Mouse (Mus musculus) neutrophil, adult 65 days (primary cell): ENCODE data around the gene Nrn1l. TPM values are rescaled to one million over a fixed set of nuclear protein-coding genes. Genes with fewer than 3 reads are reported as not detected.

Source experiments
- total RNA-seq: library from RNA; stranded (reverse); gene quantifications from 2 replicates; pipeline ENCODE4 v1.2.4, GENCODE M21; 2023

The Nrn1l gene
- total RNA-seq, result not detected in 2 replicates

GRCm38 (mm10) chr8:105893339-105893738 lies at the start of gene Nrn1l:
TSS of gene Nrn1l (plus strand) at chr8:105893567.

GRCm38 (mm10) chr8:105853178-105853577 lies 40.2 kb upstream of the Nrn1l start, which contains the start of gene Cenpt:
TSS of gene Cenpt (minus strand) at chr8:105853278.

GRCm38 (mm10) chr8:105854715-105855216 lies 38.6 kb upstream of the Nrn1l start, which contains the start of gene Thap11:
TSS of gene Thap11 (plus strand) at chr8:105855132.

GRCm38 (mm10) chr8:105860143-105860981 lies 33.0 kb upstream of the Nrn1l start, which contains the start of gene Nutf2:
TSS of gene Nutf2 (plus strand) at chr8:105860580.

GRCm38 (mm10) chr8:105880754-105881520 lies 12.4 kb upstream of the Nrn1l start, which contains the start of gene Edc4:
TSS of gene Edc4 (plus strand) at chr8:105880881.

GRCm38 (mm10) chr8:105900180-105900940 lies 7.0 kb downstream of the Nrn1l start, which contains the start of gene Pskh1:
TSS of gene Pskh1 (plus strand) at chr8:105900441.

GRCm38 (mm10) chr8:105933762-105934161 lies 40.4 kb downstream of the Nrn1l start, which contains the start of gene Ctrl:
TSS of gene Ctrl (minus strand) at chr8:105933862.

GRCm38 (mm10) chr8:105938306-105938669 lies 44.9 kb downstream of the Nrn1l start, which contains the start of gene Psmb10:
TSS of gene Psmb10 (minus strand) at chr8:105938444.

GRCm38 (mm10) chr8:105943321-105943739 lies 50.0 kb downstream of the Nrn1l start, which contains the start of gene Lcat:
TSS of gene Lcat (minus strand) at chr8:105943382.

Other genes starting within 250 kb of the Nrn1l start
- 10.1 and 11.5 TPM in 2 replicates for gene Carmil2, start 207.3 kb upstream of the Nrn1l start, total RNA-seq
- gene Acd, start 192.5 kb upstream of the Nrn1l start, total RNA-seq, result 25.3 and 25.9 TPM in 2 replicates
- gene Pard6a, start 192.4 kb upstream of the Nrn1l start, total RNA-seq, result 4.4 and 5.0 TPM in 2 replicates
- gene 4933405L10Rik, start 185.9 kb upstream of the Nrn1l start, total RNA-seq, result not detected in 2 replicates
- gene Enkd1, start 185.4 kb upstream of the Nrn1l start, total RNA-seq, result 6.0 and 6.4 TPM in 2 replicates
- 0.25 and 0.60 TPM in 2 replicates for gene Gfod2, start 134.9 kb upstream of the Nrn1l start, total RNA-seq
- gene Ranbp10, start 66.2 kb upstream of the Nrn1l start, total RNA-seq, result 25.4 and 31.0 TPM in 2 replicates
- gene Tsnaxip1, start 65.8 kb upstream of the Nrn1l start, total RNA-seq, result not detected in 2 replicates
- gene Cenpt, start 40.3 kb upstream of the Nrn1l start, total RNA-seq, result 10.3 and 15.0 TPM in 2 replicates
- gene Thap11, start 38.4 kb upstream of the Nrn1l start, total RNA-seq, result 29.9 and 31.8 TPM in 2 replicates
- 4.2 and 17.5 TPM in 2 replicates for gene Nutf2, start 33.0 kb upstream of the Nrn1l start, total RNA-seq
- 42.1 and 49.4 TPM in 2 replicates for gene Edc4, start 12.7 kb upstream of the Nrn1l start, total RNA-seq
- gene Pskh1, start 6.9 kb downstream of the Nrn1l start, total RNA-seq, result 8.1 and 8.8 TPM in 2 replicates
- not detected in 2 replicates for gene Ctrl, start 40.3 kb downstream of the Nrn1l start, total RNA-seq
- gene Psmb10, start 44.9 kb downstream of the Nrn1l start, total RNA-seq, result 64.3 and 67.4 TPM in 2 replicates
- not detected in 2 replicates for gene Lcat, start 49.8 kb downstream of the Nrn1l start, total RNA-seq
- gene Slc12a4, start 72.5 kb downstream of the Nrn1l start, total RNA-seq, result 5.3 and 7.5 TPM in 2 replicates
- not detected in 2 replicates for gene Dpep3, start 85.9 kb downstream of the Nrn1l start, total RNA-seq
- 2.4 and 2.8 TPM in 2 replicates for gene Dus2, start 97.8 kb downstream of the Nrn1l start, total RNA-seq
- not detected in 2 replicates for gene Dpep2nb, start 112.4 kb downstream of the Nrn1l start, total RNA-seq
- gene Ddx28, start 118.3 kb downstream of the Nrn1l start, total RNA-seq, result 12.2 and 15.5 TPM in 2 replicates
- 47.1 and 48.2 TPM in 2 replicates for gene Nfatc3, start 165.3 kb downstream of the Nrn1l start, total RNA-seq
- gene Esrp2, start 243.4 kb downstream of the Nrn1l start, total RNA-seq, result not detected in 2 replicates